Mouse (Mus musculus): ENCODE data around the gene Chml.
A peak's percentile ranks its signal among the peaks of the same experiment; 100 is the strongest.

The Chml gene

GRCm38 (mm10) chr1:175692246-175692996 is at the start of gene Chml, which contains the start of gene Opn3:
TSS of gene Chml (minus strand) at chr1:175692901.
TSS of gene Opn3 (minus strand) at chr1:175692776.
- peak; percentile 98 for DNase-seq (ENCODE audit: low read depth, low spot score)

DNA sequence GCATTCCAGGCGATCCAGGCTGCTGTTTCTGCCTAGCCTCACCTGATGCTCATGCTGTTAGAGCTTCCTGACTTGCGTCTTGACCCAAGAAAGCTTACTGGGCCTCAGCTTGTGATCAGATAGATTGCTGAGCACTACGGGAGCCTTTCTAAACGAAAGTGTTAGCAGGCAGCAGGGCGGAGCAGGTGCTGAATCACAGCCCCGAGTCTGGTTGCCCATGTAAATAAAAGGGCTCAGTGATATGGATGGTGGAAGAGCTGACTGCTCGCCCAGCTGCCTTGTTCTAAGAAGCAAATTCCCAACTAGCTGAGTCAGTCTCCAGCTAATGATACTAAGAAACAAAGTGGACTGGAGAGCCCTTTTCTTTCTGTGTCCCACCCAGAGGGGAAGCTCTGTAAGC is 33.1 kb upstream of the Chml start:
- DNase-seq (ENCODE audit: low read depth, low spot score), result no peak

DNA sequence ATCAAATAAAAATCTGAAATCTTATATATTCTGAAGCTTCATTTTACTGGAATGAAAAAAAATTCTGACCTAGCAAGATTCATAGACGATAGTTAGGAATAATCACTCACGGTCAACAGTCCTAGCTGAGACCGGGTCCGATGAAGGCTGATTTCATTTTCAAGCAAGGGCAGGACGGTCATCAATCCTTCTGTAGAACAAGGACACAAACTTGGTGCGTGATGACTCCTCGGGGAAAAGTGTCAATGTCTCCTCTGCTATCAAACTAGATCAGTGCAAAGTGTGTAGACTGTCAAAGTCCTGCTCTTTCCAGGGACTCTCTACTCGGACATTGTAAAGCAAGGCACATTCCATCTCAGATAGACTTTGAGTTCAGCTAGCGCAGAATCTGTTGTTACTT is 24.1 kb upstream of the Chml start:
- DNase-seq (ENCODE audit: low read depth, low spot score), result no peak

DNA sequence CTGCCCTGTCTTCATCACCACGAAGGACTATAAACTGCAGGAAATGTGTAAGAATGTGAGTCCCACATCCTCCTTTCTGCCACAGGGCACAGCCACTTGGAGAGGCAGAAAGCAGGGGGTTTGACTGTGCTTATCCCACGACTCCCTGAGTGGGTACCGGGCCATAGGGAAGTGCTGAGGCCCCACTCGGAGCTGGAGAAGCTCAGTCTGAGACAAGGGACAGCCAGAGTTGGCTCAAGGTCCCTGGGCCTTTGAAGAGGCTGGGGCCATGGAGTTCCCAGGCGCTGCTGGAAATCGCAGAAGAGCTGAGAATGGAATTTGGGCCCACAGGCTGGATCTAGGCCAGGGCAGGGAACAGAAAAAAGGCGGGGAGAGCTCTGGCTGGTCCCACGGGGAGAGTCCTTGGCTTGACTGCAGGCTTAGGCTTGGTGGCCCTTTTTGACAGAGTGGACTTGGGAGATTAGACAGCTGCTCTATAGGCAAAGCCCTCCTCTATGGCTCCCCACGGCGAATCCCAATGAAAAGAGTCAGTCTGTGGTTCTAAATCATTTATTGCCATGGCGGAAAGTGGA is 19.7 kb upstream of the Chml start:
- DNase-seq (ENCODE audit: low read depth, low spot score), result no peak

GRCm38 (mm10) chr1:175708013-175708412 is 15.3 kb upstream of the Chml start:
- DNase-seq (ENCODE audit: low read depth, low spot score), result no peak

- no peak for DNase-seq (ENCODE audit: low read depth, low spot score)
Observed at GRCm38 (mm10) chr1:175707599-175707998, 14.9 kb upstream of the Chml start.

GRCm38 (mm10) chr1:175701145-175701544 is 8.4 kb upstream of the Chml start:
- no peak for DNase-seq (ENCODE audit: low read depth, low spot score)

DNA sequence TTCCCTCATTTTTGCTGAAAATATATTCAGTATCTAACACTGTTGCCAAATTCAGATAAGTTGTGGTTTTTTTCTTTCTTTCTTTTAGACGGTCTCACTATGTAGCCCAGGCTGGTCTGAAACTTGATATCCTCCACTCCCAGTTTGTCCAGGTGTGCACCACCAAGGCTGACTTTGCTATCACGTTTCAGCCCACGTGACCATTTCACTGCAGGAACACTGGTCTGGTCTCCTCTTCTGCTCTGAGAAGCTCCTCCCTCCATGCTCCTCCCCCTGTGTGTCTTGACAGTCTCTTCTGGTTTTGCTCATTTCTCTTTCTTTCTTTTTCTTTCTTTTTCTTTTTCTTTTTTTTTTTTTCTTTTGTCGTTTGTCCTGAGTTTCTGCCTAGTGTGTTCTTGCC is 7.1 kb upstream of the Chml start:
- DNase-seq (ENCODE audit: low read depth, low spot score), result no peak

DNA sequence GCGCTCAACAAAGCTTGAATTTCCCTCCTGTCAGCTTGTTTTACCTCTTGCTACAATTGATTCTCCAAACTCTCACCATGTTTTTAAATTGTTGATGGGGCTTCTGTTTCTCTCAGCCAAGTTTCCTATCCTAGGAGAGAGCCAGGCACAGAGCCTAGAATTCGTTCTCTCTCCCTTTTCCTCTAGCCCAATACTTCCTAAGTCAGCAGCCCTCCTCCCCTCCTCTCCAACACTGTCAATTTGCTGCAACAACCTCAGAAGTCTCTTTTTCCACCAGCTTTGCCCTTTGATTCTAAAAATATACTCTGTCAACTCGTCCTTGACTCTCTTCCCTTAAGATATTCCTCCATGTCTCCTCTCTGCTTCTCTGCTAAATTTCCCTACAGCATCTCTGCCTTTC is 6.7 kb upstream of the Chml start:
- DNase-seq (ENCODE audit: low read depth, low spot score), result no peak

- DNase-seq (ENCODE audit: low read depth, low spot score), result no peak
Observed at GRCm38 (mm10) chr1:175698293-175698692, 5.6 kb upstream of the Chml start, which contains the start of gene Wdr64. TSS of gene Wdr64 (plus strand) at chr1:175698593.

DNA sequence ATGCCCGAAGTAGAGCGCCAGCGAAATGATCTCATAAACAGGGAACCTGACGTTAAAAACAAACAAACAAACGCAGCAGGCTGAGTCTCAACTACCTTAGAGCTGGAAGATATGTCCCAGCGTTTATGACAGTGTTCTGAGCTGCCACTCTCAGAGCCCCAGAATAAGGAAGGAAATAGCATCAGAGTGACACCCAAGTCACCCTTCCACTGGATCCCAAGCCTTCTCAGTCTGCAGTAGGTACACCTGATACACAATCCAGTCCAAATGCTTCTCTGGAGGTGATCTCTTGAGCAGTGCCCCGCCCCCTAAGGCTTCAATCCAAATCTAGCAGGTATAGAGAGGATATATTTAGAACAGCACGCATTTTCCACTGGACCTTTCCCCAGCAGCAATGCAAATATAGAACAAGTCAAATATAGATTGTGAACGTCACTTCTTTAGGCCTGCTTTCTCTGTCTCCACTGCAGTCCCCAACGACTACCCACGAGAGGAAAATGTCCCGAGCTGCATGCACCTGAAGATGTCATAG is 794 bp upstream of the Chml start:
- DNase-seq (ENCODE audit: low read depth, low spot score), result no peak

GRCm38 (mm10) chr1:175692997-175693361 is 278 bp upstream of the Chml start:
- DNase-seq (ENCODE audit: low read depth, low spot score), result no peak

- DNase-seq (ENCODE audit: low read depth, low spot score), result peak; percentile 14
Observed at GRCm38 (mm10) chr1:175691686-175692245, 935 bp downstream of the Chml start.

DNA sequence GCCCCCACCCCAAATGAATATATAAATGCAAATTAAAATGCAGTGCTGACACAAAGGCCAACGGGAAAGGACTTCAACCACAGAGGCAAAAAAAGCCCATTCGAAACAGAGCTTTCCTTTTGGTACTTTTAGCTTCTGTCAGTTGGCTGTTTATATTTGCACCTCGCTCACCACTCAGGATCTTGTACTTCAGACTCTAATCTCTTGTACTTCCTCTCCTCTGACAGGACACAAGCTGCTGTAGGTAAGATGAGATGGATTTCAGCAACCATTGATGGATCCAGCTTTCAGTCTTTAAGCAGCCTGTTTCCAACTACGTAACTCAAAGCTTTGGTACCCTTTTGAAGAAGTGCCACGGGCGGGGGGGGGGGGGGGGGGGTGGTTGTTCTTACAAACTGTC is 11.7 kb downstream of the Chml start:
- DNase-seq (ENCODE audit: low read depth, low spot score), result no peak

DNA sequence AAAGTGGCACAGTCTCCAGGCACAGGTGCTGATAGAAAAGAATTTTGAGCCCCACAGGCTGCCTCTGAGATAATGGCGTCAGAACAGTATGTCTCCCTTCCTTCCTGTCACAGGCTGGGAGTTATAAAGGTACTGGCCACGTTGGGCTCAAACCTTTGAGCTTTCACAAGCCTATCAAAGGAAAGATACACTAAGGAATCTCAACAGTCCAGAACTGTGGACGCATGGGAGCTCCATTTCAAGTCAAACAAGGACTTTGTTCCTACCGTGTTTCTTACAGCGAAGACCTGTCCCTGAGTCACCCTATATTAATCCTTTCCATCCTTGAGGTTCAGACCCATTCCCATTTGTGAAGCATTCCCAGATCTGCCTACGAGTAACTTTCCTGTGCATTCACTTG is 15.2 kb downstream of the Chml start:
- no peak for DNase-seq (ENCODE audit: low read depth, low spot score)

- no peak for DNase-seq (ENCODE audit: low read depth, low spot score)
Observed at GRCm38 (mm10) chr1:175675116-175675515, 17.6 kb downstream of the Chml start.

DNA sequence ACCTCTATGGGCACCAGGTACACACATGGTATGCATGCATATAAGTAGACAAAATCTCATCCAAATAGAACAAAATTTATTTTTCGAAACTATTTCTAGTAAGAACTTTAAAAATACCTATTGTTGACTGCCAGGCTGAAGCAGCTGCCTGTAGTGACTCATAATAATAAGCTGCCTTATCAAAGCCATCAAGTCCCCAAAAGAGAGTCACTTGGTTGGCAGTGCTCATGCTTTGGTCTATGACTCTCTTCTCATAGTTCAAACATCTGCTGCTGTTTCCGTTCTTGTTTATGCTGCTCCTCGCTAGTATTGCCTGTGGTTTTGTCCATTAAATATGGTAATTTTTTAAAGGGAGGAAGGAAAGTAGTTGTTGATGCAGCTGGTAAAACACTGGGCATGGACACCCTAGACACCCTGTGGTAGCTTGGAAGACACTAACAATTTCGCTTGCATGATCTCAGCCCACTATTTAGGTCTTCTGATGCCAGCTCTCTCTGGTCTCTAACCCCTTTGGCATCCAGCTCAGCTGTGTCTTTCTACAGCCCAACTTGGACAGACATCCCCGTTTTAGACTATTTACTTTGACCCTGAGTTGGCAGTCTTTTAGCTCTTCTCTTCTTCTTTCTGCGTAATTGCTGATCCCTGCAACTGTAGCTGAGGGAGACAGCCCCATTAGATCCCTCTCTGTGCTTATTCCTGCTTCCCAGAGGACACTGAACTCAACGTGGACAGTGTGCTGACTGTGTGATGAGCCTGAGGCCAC is 19.0 kb downstream of the Chml start:
- DNase-seq (ENCODE audit: low read depth, low spot score), result no peak

DNA sequence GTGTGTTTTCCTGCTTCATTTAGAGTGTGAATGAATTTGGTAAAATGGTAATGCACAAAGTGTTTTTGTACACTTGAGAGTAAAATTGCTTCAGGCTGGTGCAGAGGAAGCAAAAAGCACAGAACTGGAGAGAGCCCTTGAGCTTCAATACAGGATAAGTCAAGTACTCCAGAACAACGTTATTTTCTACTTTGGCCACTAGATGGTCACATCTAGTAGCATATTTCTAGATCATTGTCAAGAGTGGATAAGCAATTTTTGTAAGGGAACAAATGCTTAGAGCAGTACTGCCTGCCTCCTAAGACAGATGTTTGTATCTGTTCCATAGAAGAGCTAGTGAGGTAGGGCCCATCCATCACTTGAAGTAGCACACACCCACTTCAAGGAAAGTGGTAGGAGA is 21.1 kb downstream of the Chml start:
- no peak for DNase-seq (ENCODE audit: low read depth, low spot score)

DNA sequence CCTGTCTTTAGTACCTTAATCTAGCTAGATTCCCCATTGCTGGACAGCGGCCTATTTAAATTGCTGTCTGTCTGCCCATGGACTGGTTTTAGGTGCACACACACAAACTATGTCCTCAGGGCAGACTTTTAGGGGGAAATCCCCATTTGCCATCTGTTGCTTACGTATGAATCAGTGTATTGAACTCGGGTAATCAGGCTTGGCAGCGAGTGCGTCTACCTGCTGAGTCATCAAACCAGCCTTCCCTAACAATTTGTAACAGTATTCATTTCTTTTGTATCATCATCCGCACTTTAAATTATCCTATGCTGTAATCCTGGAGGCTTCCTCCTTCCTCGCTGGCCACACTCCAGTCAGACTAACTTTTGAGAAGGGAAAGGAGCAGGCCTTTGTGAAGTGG is 22.7 kb downstream of the Chml start:
- no peak for DNase-seq (ENCODE audit: low read depth, low spot score)

DNA sequence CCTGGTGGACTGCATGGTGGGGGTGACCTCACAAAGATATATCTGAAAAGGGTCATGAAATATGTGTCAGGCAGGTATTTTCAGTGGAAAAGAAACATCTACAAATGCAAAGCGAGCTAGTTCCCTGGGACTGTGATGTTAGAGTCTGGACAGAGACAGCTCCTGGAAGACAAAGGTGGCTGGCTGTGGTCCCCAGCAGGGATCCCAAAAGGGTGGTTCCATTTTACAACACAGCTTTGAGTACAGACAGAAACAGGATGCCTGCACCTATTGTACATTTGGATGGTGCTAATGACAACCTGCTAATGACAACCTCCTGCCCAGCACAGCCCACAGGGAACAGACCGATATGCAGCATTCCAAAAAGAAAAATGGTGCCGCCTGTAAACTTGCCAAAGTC is 23.2 kb downstream of the Chml start:
- DNase-seq (ENCODE audit: low read depth, low spot score), result no peak

DNA sequence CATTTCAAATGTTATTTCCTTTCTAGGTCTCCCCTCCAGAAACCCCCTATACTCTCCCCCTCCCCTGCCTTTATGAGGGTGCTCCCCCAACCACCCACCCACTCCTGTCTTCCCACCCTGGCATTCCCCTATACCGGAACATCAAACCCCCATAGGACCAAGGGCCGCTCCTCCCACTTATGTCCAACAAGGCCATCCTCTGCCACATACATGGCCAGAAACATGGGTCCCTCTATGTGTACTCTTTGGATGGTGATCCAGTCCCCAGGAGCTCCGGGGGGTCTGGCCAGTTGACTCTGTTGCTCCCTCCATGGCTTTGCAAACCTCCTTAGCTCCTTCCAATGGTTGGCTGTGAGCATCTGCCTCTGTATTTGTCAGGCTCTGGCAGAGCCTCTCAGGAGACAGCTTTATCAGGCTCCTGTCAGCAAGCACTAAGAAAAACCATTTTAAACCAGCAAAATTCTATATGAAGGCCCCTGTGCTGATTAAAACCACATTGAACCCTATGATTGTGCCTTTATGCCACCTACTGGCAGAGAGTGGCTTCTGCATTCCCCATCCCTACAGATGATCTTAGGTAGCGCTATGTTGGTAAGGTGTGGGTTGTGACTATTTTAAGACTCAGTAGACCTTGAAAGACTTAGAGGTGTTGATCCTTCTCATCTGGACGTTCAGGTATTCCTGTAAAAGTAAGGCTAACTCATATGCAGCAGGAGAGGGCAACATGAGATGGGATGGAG is 23.9 kb downstream of the Chml start:
- DNase-seq (ENCODE audit: low read depth, low spot score), result peak; percentile 27
